7 mouse cellular contexts compared by ENCODE assay signal in the genomic region with DNA sequence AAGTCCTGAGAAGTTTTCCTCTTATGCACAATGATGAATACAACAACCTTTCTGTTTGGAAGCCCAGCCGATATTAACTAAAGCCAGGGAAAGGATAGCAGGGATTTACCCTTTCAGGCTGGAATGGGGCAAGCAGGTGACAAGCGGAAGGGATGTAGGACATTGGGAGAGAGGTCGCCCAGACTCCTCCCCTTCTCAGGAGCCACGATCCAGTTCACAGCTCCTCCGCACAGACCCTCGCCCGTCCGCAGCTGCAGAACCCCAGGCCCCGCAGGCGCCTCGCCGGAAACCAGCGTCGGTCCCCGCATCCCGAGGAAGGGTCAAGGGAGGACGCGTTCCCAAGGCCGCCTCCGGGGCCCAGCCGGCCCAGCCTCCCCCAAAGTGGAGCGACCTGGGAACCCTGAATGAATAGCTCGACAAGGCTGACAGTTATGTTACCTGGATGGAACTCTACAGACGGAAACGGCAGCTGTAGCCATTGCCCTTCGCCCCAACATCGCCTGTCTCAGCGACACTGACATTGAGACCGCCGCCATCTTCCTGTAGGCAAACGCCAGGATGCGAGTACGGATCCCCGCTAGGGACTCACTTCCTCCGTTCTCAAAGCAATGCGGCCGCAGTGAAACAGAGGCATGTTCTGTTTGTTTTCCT. TPM values are rescaled to one million over a fixed set of nuclear protein-coding genes. Genes with fewer than 3 reads are reported as not detected.
DNase-seq lines count a peak whose midpoint lies in the region; ATAC-seq lines count a peak whose summit lies in the region.

No protein-coding gene starts in this region.

- H3K4me1 ChIP-seq in embryonic facial prominence, embryonic 11.5 days (ENCODE audit: control insufficient read depth, insufficient read depth, low read length) = no peaks in the 10 kb centered on the region
- 0 out of 2 replicates have a peak, but pooled peaks cover 2% of the 10 kb centered on the region for H3K4me1 ChIP-seq in limb, embryonic 11.5 days (ENCODE audit: control insufficient read depth, insufficient read depth, low read length)
- 0 out of 2 replicates have a peak, but pooled peaks cover 7% of the 10 kb centered on the region for H3K4me1 ChIP-seq in midbrain, embryonic 14.5 days (ENCODE audit: control insufficient read depth, insufficient read depth, low read length)

- H3K27ac ChIP-seq in embryonic facial prominence, embryonic 11.5 days (replicated peaks; ENCODE audit: low read depth, low read length) = peak overlapping the region; percentile 65; the same call in 1 of the 2 replicates
- H3K27ac ChIP-seq in limb, embryonic 11.5 days (replicated peaks; ENCODE audit: low read depth, low read length) = peak overlapping the region; percentile 57; the same call in 1 of the 2 replicates
- peak overlapping the region; percentile 86 for H3K27ac ChIP-seq in midbrain, embryonic 14.5 days (replicated peaks; ENCODE audit: low read depth, low read length)

- H3K9me3 ChIP-seq in embryonic facial prominence, embryonic 11.5 days (replicated peaks; ENCODE audit: control insufficient read depth, low read length) = no peaks in the 10 kb centered on the region
- no peaks in the 10 kb centered on the region for H3K9me3 ChIP-seq in limb, embryonic 11.5 days (ENCODE audit: control insufficient read depth, low read length)
- peaks cover 5% of the 10 kb centered on the region; the same call in 1 of the 2 replicates for H3K9me3 ChIP-seq in midbrain, embryonic 14.5 days (ENCODE audit: control insufficient read depth, low read length)

- peak overlapping the region; percentile 49 for H3K4me2 ChIP-seq in embryonic facial prominence, embryonic 11.5 days (ENCODE audit: low read depth, low read length)
- peak overlapping the region; percentile 71 for H3K4me2 ChIP-seq in limb, embryonic 11.5 days (ENCODE audit: low read depth, severe bottlenecking)
- peak overlapping the region; percentile 76 for H3K4me2 ChIP-seq in midbrain, embryonic 14.5 days (ENCODE audit: low read length)

- ATAC-seq in embryonic facial prominence, embryonic 11.5 days (replicated peaks; ENCODE audit: insufficient number of reproducible peaks, low FRiP score, low TSS enrichment, low read depth) = peak; percentile 84
- ATAC-seq in limb, embryonic 11.5 days (ENCODE audit: insufficient number of reproducible peaks, low FRiP score, low TSS enrichment, low read depth) = peak; percentile 81
- ATAC-seq in midbrain, embryonic 14.5 days (ENCODE audit: low FRiP score, low TSS enrichment) = peak; percentile 88

- peak; percentile 95 for DNase-seq in adrenal gland, postnatal 14 days
- peak; percentile 94 for DNase-seq in embryonic facial prominence, embryonic 11.5 days (ENCODE audit: low spot score)
- peak; percentile 98 for DNase-seq in heart, adult 11 months
- peak; percentile 96 for DNase-seq in kidney, adult 18-20 months
- DNase-seq in limb, embryonic 11.5 days (ENCODE audit: low spot score) = peak; percentile 97
- peak; percentile 97 for DNase-seq in midbrain, embryonic 14.5 days
- DNase-seq in spleen, adult 18-20 months = peak; percentile 73 to 95

- no peaks in the 10 kb centered on the region for H3K27me3 ChIP-seq in embryonic facial prominence, embryonic 11.5 days (ENCODE audit: control insufficient read depth, insufficient read depth, low read length)
- no peaks in the 10 kb centered on the region for H3K27me3 ChIP-seq in limb, embryonic 11.5 days (ENCODE audit: control insufficient read depth, insufficient read depth, low read length)
- no peaks in the 10 kb centered on the region for H3K27me3 ChIP-seq in midbrain, embryonic 14.5 days (ENCODE audit: control insufficient read depth, insufficient read depth, low read length)

- no peaks in the 10 kb centered on the region for H3K36me3 ChIP-seq in embryonic facial prominence, embryonic 11.5 days (replicated peaks; ENCODE audit: control insufficient read depth, insufficient read depth, low read depth, low read length)
- no peaks in the 10 kb centered on the region for H3K36me3 ChIP-seq in limb, embryonic 11.5 days (ENCODE audit: control insufficient read depth, insufficient read depth, low read length)
- no peaks in the 10 kb centered on the region for H3K36me3 ChIP-seq in midbrain, embryonic 14.5 days (ENCODE audit: control insufficient read depth, insufficient read depth, low read length)

- H3K4me3 ChIP-seq in embryonic facial prominence, embryonic 11.5 days (ENCODE audit: low read depth, low read length) = peak overlapping the region; percentile 83
- peak overlapping the region; percentile 77 for H3K4me3 ChIP-seq in limb, embryonic 11.5 days (ENCODE audit: low read depth, low read length)
- H3K4me3 ChIP-seq in midbrain, embryonic 14.5 days (replicated peaks; ENCODE audit: low read depth, low read length) = peak overlapping the region; percentile 84

- H3K9ac ChIP-seq in embryonic facial prominence, embryonic 11.5 days (replicated peaks; ENCODE audit: low read length) = peak overlapping the region; percentile 86
- H3K9ac ChIP-seq in limb, embryonic 11.5 days (ENCODE audit: low read length) = peak overlapping the region; percentile 78
- peak overlapping the region; percentile 92 for H3K9ac ChIP-seq in midbrain, embryonic 14.5 days (replicated peaks; ENCODE audit: low read length)

- under 1% methylated on average over 37 of the region's 37 CpGs for WGBS in embryonic facial prominence, embryonic 11.5 days
- 0% methylated on average over 37 of the region's 37 CpGs for WGBS in limb, embryonic 11.5 days
- under 1% methylated on average over 37 of the region's 37 CpGs for WGBS in midbrain, embryonic 14.5 days

RNA-seq across cellular contexts. Expression of a gene that starts 0.4 kb away (rescaled TPM):
- total RNA-seq in adrenal gland, postnatal 14 days (2021) = 345 and 369 TPM in 2 replicates
- 329 and 330 TPM in 2 replicates for polyA plus RNA-seq in embryonic facial prominence, embryonic 11.5 days (2014; fragmentation: Nextera tagmentation; extraction: Ambion mirVana)
- 310 and 323 TPM in 2 replicates for polyA plus RNA-seq in limb, embryonic 11.5 days (2014; fragmentation: Nextera tagmentation; extraction: Ambion mirVana)
- 370 and 406 TPM in 2 replicates for polyA plus RNA-seq in midbrain, embryonic 14.5 days (2014; fragmentation: Nextera tagmentation; extraction: Ambion mirVana)

Comparison
In these comparisons a context has a peak if more than half of its experiments do, and no peak if none do; other contexts are left out.
1. Peak in every context shown above with its lines: DNase-seq, ATAC-seq, H3K4me3 ChIP-seq and H3K27ac ChIP-seq.